Mouse (Mus musculus) right cerebral cortex, postnatal 36 days (tissue): ENCODE measurements at regions not wholly inside any gene's neighbourhood (a gene's known extent, or its start where the extent isn't known, plus 50 kb on each side); places are given as distances from the start of the nearest gene placed in this dataset.
"Not testable (repeated sequence)": the region's sequence is repeated elsewhere in the genome, so short reads cannot be mapped to it uniquely, and the experiment has no call there.

Experiments
- DNase-seq, 2 experiments: peaks; one replicate each; pipeline ENCODE4 v3.0.0; 2022; ENCODE audit warnings: low spot score in 2 of 2, mixed read lengths in 1 of 2

GRCm38 (mm10) chr4:61998366-61998765 is 55.6 kb downstream of the Mup20 start:
- DNase-seq: peak in 1 of 2 experiments; percentile 1

GRCm38 (mm10) chr4:61989941-61990340 is 64.0 kb downstream of the Mup20 start:
- not testable (repeated sequence) for DNase-seq

- DNase-seq: no peak
Measured at GRCm38 (mm10) chr4:61976159-61976558, 77.8 kb downstream of the Mup20 start.

- DNase-seq: no peak
Measured at GRCm38 (mm10) chr4:61973236-61973635, 80.7 kb downstream of the Mup20 start.

GRCm38 (mm10) chr4:61969691-61970090 is 84.3 kb downstream of the Mup20 start:
- no peak for DNase-seq

GRCm38 (mm10) chr4:61967674-61968073 is 86.3 kb downstream of the Mup20 start:
- not testable (repeated sequence) for DNase-seq

- DNase-seq: no peak
Measured at GRCm38 (mm10) chr4:61962315-61962714, 91.6 kb downstream of the Mup20 start.
